Mouse (Mus musculus) gastrocnemius, postnatal 36 days (tissue): ENCODE data around the gene Idh3a. TPM values are rescaled to one million over a fixed set of nuclear protein-coding genes. Genes with fewer than 3 reads are reported as not detected.

Experiments used
- DNase-seq, 2 experiments: peaks; one replicate each; pipeline ENCODE4 v3.0.0; 2022
- intact Hi-C: fragments of 180-260 bp; cut with DNase I; formaldehyde crosslinking; loops from one replicate; pipeline ENCODE4 v1.15.1; 2025
- long read RNA-seq, 2 experiments: library from polyadenylated mRNA; stranded (forward); transcript quantifications; one replicate each; pipeline ENCODE4 v2.0.0; 2021
- total RNA-seq, 2 experiments: library from RNA; stranded (reverse); gene quantifications; 2 replicates each; pipeline ENCODE4 v1.2.3; 2021

Gene Idh3a
- 100 to 1,000 TPM; 564 to 571 TPM for total RNA-seq
- long read RNA-seq, experiment 1, transcript Idh3a-203 (8 exons, 1,570 nt): minor isoform, 67 of 1,265 reads
- long read RNA-seq, experiment 1, transcript Idh3a-205 (11 exons, 2,580 nt): major isoform, 1,032 of 1,265 reads
- long read RNA-seq, experiment 1, partial matches to known transcripts: 66 of 1,265 reads
- long read RNA-seq, experiment 1, other reads (novel, unspliced or antisense): 100 of 1,265 reads
- long read RNA-seq, experiment 2, transcript Idh3a-203 (8 exons, 1,570 nt): minor isoform, 93 of 1,456 reads
- long read RNA-seq, experiment 2, transcript Idh3a-205 (11 exons, 2,580 nt): major isoform, 1,198 of 1,456 reads
- long read RNA-seq, experiment 2, partial matches to known transcripts: 73 of 1,456 reads
- long read RNA-seq, experiment 2, other reads (novel, unspliced or antisense): 92 of 1,456 reads

GRCm38 (mm10) chr9:54586199-54587061, at the start of gene Idh3a:
Idh3a (plus strand) TSS chr9:54586334.
- peak; percentile 98 to 99 for DNase-seq
- intact Hi-C loops: loop anchor here (2.0 kb wide), 1 partner anchor 26 kb away; the partner anchor contains the start of gene Cib2

GRCm38 (mm10) chr9:54537030-54537429, 49.1 kb upstream of the Idh3a start:
- no peak for DNase-seq
- intact Hi-C loops: no loop called here

GRCm38 (mm10) chr9:54537480-54537879, 48.7 kb upstream of the Idh3a start:
- intact Hi-C loops: no loop called here
- DNase-seq: no peak

- intact Hi-C loops: no loop called here
- no peak for DNase-seq
Measured at GRCm38 (mm10) chr9:54538244-54538643, 47.9 kb upstream of the Idh3a start.

- DNase-seq: no peak
- intact Hi-C loops: no loop called here
Measured at GRCm38 (mm10) chr9:54538684-54539083, 47.5 kb upstream of the Idh3a start, which contains the start of gene Sh2d7. Sh2d7 (plus strand) TSS chr9:54538984.

GRCm38 (mm10) chr9:54540801-54541200, 45.3 kb upstream of the Idh3a start:
- DNase-seq: no peak
- intact Hi-C loops: no loop called here

- intact Hi-C loops: loop anchor here (1.0 kb wide), 1 partner anchor 24 kb away; no protein-coding TSS in a partner anchor
- DNase-seq: no peak
Measured at GRCm38 (mm10) chr9:54544212-54544953, 41.8 kb upstream of the Idh3a start.

GRCm38 (mm10) chr9:54544954-54545315, 41.2 kb upstream of the Idh3a start:
- intact Hi-C loops: loop anchor here (1.0 to 5.0 kb wide), 2 partner anchors 25 to 108 kb away; no protein-coding TSS in a partner anchor
- DNase-seq: no peak

- intact Hi-C loops: loop anchor here (5.0 kb wide), 1 partner anchor 110 kb away; no protein-coding TSS in a partner anchor
- DNase-seq: no peak
Measured at GRCm38 (mm10) chr9:54547536-54547935, 38.6 kb upstream of the Idh3a start.

- DNase-seq: no peak
- intact Hi-C loops: loop anchor here (5.0 kb wide), 1 partner anchor 112 kb away; no protein-coding TSS in a partner anchor
Measured at GRCm38 (mm10) chr9:54549433-54549832, 36.7 kb upstream of the Idh3a start.

- intact Hi-C loops: loop anchor here (2.0 to 5.0 kb wide), 2 partner anchors 52 to 125 kb away; no protein-coding TSS in a partner anchor
- DNase-seq: peak in 1 of 2 experiments; percentile 23
Measured at GRCm38 (mm10) chr9:54552409-54552808, 33.7 kb upstream of the Idh3a start.

- intact Hi-C loops: no loop called here
- no peak for DNase-seq
Measured at GRCm38 (mm10) chr9:54555044-54555443, 31.1 kb upstream of the Idh3a start.

GRCm38 (mm10) chr9:54558731-54559130, 27.4 kb upstream of the Idh3a start:
- intact Hi-C loops: no loop called here
- DNase-seq: peak; percentile 17 to 27

GRCm38 (mm10) chr9:54559771-54560471, 26.2 kb upstream of the Idh3a start, which contains the start of gene Cib2:
Cib2 (minus strand) TSS chr9:54560218.
- intact Hi-C loops: loop anchor here (2.0 kb wide), 1 partner anchor 27 kb away; the partner anchor contains the start of gene Idh3a
- peak; percentile 71 to 76 for DNase-seq

GRCm38 (mm10) chr9:54560831-54561601, 25.1 kb upstream of the Idh3a start:
- no peak for DNase-seq
- intact Hi-C loops: loop anchor here (2.0 kb wide), 1 partner anchor 26 kb away; the partner anchor contains the start of gene Idh3a

GRCm38 (mm10) chr9:54566958-54567357, 19.2 kb upstream of the Idh3a start:
- DNase-seq: no peak
- intact Hi-C loops: no loop called here

GRCm38 (mm10) chr9:54568732-54569131, 17.4 kb upstream of the Idh3a start:
- DNase-seq: no peak
- intact Hi-C loops: no loop called here

GRCm38 (mm10) chr9:54571130-54571839, 14.8 kb upstream of the Idh3a start:
- DNase-seq: no peak
- intact Hi-C loops: no loop called here
